Mouse (Mus musculus): ENCODE measurements around the gene Snd1.

DNA sequence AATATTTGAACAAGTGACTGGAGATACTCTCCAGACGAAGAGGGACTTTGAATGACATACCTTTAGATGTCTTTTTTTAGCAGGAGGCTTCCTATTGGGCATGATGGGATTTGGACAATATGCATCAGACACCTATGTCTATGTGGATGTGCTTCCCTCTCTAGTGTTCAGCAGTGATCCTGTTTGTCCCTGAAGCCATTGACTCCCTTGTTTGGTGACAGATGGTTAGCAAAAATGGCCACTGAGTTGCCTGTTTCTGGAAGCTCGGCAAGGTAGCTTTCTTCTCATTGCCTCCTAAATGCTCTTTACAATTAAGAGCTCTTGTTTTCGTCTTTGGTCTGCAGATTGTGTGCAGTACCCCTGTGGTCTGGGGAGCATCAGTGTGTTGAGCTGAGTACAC is 158.7 kb downstream of the Snd1 start:
- TF ChIP-seq POLR2A (IDR thresholded peaks at IDR 0.05; ENCODE audit: extremely low read depth, insufficient read depth, low read length), result no peak
- no peak for TF ChIP-seq CTCF (IDR thresholded peaks at IDR 0.05; ENCODE audit: extremely low read depth, insufficient read depth, low read length)
